Mouse (Mus musculus) myocyte (in vitro differentiated cells): Measurements from ENCODE around the gene Prkra. TPM values are rescaled to one million over a fixed set of nuclear protein-coding genes. Genes with fewer than 3 reads are reported as not detected.

Source experiments
- H3K27me3 ChIP-seq: one replicate; pipeline ENCODE4 v1.6.1; 2011; ENCODE audit not compliant: control insufficient read depth, insufficient read depth, insufficient read length
- H3K36me3 ChIP-seq: one replicate; pipeline ENCODE4 v1.6.1; 2011; ENCODE audit not compliant: control insufficient read depth, insufficient read depth
- H3K4me2 ChIP-seq: one replicate; pipeline ENCODE4 v1.6.1; 2011; ENCODE audit warnings: low read depth, control low read depth
- H3K4me3 ChIP-seq: one replicate; pipeline ENCODE4 v1.5.1; 2011; ENCODE audit warnings: mild to moderate bottlenecking, control low read depth, moderate library complexity
- H3K79me2 ChIP-seq: one replicate; pipeline ENCODE4 v1.6.1; 2011; ENCODE audit not compliant: control insufficient read depth, insufficient read depth
- H3ac ChIP-seq: one replicate; pipeline ENCODE4 v1.6.1; 2011; ENCODE audit not compliant: control insufficient read depth, insufficient read length
- CEBPB ChIP-seq: IDR thresholded peaks from 2 replicates; pipeline ENCODE4 v1.6.1; 2011; ENCODE audit warnings: mild to moderate bottlenecking, moderate library complexity; ENCODE audit not compliant: poor library complexity, insufficient read depth, severe bottlenecking
- E2F4 ChIP-seq: IDR thresholded peaks from one replicate; pipeline ENCODE4 v1.6.1; 2011; ENCODE audit warnings: mild to moderate bottlenecking, control low read depth, moderate library complexity; ENCODE audit not compliant: insufficient read depth
- MAX ChIP-seq: IDR thresholded peaks from one replicate; pipeline ENCODE4 v1.6.1; 2011; ENCODE audit warnings: low read depth, mild to moderate bottlenecking, control low read depth
- MYOD1 ChIP-seq, 3 experiments: IDR thresholded peaks; one replicate each; pipeline ENCODE4 v1.6.1; 2011; ENCODE audit warnings: control low read depth in 2 of 3, low read depth in 2 of 3, mild to moderate bottlenecking in 2 of 3, moderate library complexity in 1 of 3; ENCODE audit not compliant: insufficient read length in 2 of 3, control insufficient read depth in 1 of 3
- MYOG ChIP-seq, 3 experiments: IDR thresholded peaks; one replicate each; pipeline ENCODE4 v1.6.1; 2011; ENCODE audit warnings: control low read depth in 2 of 3, low read depth in 2 of 3, mild to moderate bottlenecking in 2 of 3; ENCODE audit not compliant: insufficient read length in 2 of 3, control insufficient read depth in 1 of 3, insufficient read depth in 1 of 3
- POLR2A ChIP-seq: IDR thresholded peaks from one replicate; pipeline ENCODE4 v1.6.1; 2011; ENCODE audit warnings: low read depth, mild to moderate bottlenecking, control low read depth, moderate library complexity; ENCODE audit not compliant: insufficient read length
- POLR2AphosphoS2 ChIP-seq: IDR thresholded peaks from one replicate; pipeline ENCODE4 v1.6.1; 2011; ENCODE audit warnings: low read depth, control low read depth; ENCODE audit not compliant: insufficient read length
- REST ChIP-seq: IDR thresholded peaks from one replicate; pipeline ENCODE4 v1.6.1; 2011; ENCODE audit warnings: mild to moderate bottlenecking, control low read depth, moderate library complexity; ENCODE audit not compliant: insufficient read depth, insufficient read length
- SRF ChIP-seq: IDR thresholded peaks from one replicate; pipeline ENCODE4 v1.6.1; 2011; ENCODE audit warnings: low read depth; ENCODE audit not compliant: control insufficient read depth, insufficient read length
- TCF12 ChIP-seq: IDR thresholded peaks from one replicate; pipeline ENCODE4 v1.6.1; 2011; ENCODE audit warnings: mild to moderate bottlenecking, control low read depth; ENCODE audit not compliant: poor library complexity, insufficient read depth, severe bottlenecking
- TCF3 ChIP-seq: IDR thresholded peaks from one replicate; pipeline ENCODE4 v1.6.1; 2011; ENCODE audit warnings: low read depth, control low read depth; ENCODE audit not compliant: insufficient read length
- USF1 ChIP-seq: IDR thresholded peaks from one replicate; pipeline ENCODE4 v1.6.1; 2011; ENCODE audit warnings: low read depth, mild to moderate bottlenecking, control low read depth, moderate library complexity
- polyA plus RNA-seq: library from polyadenylated mRNA; unstranded; fragments of >200 nt; fragmentation: generic; extraction: Trizol; gene quantifications from one replicate; pipeline ENCODE4 v1.2.1, GENCODE M21; 2012; ENCODE audit warnings: missing spikeins

The Prkra gene
- polyA plus RNA-seq, 1 experiment = 15.3 TPM

GRCm38 (mm10) chr2:76674725-76675427 lies 27.1 kb upstream of the Prkra start, which contains the start of gene Plekha3:
Gene Plekha3 (plus strand): TSS chr2:76675281.
- peaks cover 44% of the 10 kb centered on the region for H3K79me2 ChIP-seq
- TF ChIP-seq TCF12 (no peak), REST (no peak), CEBPB (no peak), USF1 (no peak), POLR2A (peak; percentile 78), TCF3 (no peak), SRF (no peak), POLR2AphosphoS2 (peak; percentile 60), MAX (no peak), E2F4 (no peak), MYOG (IDR thresholded peaks at IDR 0.05; ENCODE audit: control insufficient read depth in 1 of 3, insufficient read depth in 1 of 3, insufficient read length in 2 of 3, low read depth in 2 of 3) (no peak), MYOD1 (IDR thresholded peaks at IDR 0.05; ENCODE audit: control insufficient read depth in 1 of 3, insufficient read length in 2 of 3, low read depth in 2 of 3) (peak in 1 of 3 experiments; percentile 1)
- peak within 1 kb of the TSS; percentile 37 for H3K4me3 ChIP-seq
- no peaks in the 10 kb centered on the region for H3K27me3 ChIP-seq
- peak within 1 kb of the TSS; percentile 91 for H3K4me2 ChIP-seq
- H3ac ChIP-seq = peak within 1 kb of the TSS; percentile 8
- H3K36me3 ChIP-seq = no peaks in the 10 kb centered on the region

- H3K27me3 ChIP-seq = no peaks in the 10 kb centered on the region
- no peaks in the 10 kb centered on the region for H3K36me3 ChIP-seq
- TF ChIP-seq USF1 = no peak
- TF ChIP-seq POLR2AphosphoS2 = no peak
- no peak for TF ChIP-seq MYOD1 (IDR thresholded peaks at IDR 0.05; ENCODE audit: control insufficient read depth in 1 of 3, insufficient read length in 2 of 3, low read depth in 2 of 3)
- TF ChIP-seq POLR2A = no peak
- TF ChIP-seq CEBPB = no peak
- TF ChIP-seq MAX = no peak
- no peak for TF ChIP-seq SRF
- H3ac ChIP-seq = no peak overlapping the region
- peak overlapping the region; percentile 77 for H3K4me2 ChIP-seq
- peaks cover 31% of the 10 kb centered on the region for H3K79me2 ChIP-seq
- peak overlapping the region; percentile 33 for H3K4me3 ChIP-seq
Observed at GRCm38 (mm10) chr2:76673472-76674081, 25.8 kb upstream of the Prkra start.

DNA sequence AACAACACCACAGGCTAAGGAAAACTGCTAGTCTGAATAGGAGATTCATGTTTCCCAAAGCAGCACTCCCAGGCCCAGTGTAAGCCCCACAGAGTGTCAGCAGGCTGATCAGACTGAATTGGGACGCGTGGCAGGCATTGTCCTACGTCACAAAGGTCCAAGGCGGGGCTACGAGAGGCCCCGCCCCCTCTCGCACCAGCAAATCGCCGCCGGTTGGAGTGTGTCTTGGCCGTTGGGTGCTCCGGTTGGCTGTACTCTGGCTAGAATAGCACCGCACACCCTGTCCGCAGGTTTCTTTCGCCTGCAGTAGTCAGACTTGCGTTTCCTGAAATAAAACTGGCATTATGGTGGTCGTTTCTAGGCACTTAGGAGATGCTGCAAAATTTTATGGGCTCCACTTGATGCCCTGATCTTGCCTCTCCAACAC lies 25.2 kb upstream of the Prkra start, which contains the start of gene Fkbp7:
Gene Fkbp7, minus strand, starts transcription at position 151 of the 427 bp plus-strand sequence.
- Histone ChIP-seq H3K36me3 (no peaks in the 10 kb centered on the region), H3K79me2 (peaks cover 25% of the 10 kb centered on the region), H3K27me3 (no peaks in the 10 kb centered on the region), H3K4me3 (peak within 1 kb of the TSS; percentile 33), H3ac (no peak within 1 kb of the TSS), H3K4me2 (peak within 1 kb of the TSS; percentile 77)
- TF ChIP-seq REST (peak; percentile 2), POLR2A (peak; percentile 96), MAX (no peak), POLR2AphosphoS2 (peak; percentile 95)

DNA sequence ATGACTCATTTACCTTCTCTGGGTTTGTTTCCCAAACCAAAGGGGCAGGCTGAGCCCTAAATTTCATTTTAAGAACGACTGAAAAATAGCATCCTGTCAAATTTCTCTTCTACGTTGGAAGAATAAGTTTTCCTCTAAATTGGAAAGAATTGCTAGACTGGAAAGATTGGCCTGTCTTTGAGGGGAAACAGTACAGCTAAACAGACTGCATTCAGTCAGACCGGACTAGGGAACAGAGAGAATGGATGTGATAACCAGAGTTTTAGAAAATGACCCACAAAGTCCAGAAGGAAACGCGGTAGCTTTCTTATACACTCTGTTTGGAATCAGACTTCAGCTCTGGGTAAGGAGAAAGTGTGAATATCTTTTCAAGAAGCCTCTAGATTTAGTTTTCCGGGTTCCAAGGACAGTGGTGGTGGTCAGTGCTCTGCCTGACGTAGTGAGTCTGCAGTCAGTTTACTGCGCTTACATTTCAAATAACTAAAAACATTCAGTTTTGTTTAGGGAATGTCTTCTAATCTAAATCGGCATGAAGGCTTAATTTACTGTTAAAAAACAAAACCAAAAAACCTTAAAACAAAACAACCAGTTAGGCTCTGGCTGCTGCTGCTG lies 24.4 kb upstream of the Prkra start:
- H3K4me2 ChIP-seq = peak overlapping the region; percentile 71
- H3K4me3 ChIP-seq = peak overlapping the region; percentile 33
- peaks cover 17% of the 10 kb centered on the region for H3K79me2 ChIP-seq
- H3K27me3 ChIP-seq = no peaks in the 10 kb centered on the region
- no peak overlapping the region for H3ac ChIP-seq
- TF ChIP-seq REST (no peak), SRF (no peak), TCF12 (no peak), POLR2A (no peak), MAX (no peak), POLR2AphosphoS2 (no peak), E2F4 (no peak), MYOD1 (IDR thresholded peaks at IDR 0.05; ENCODE audit: control insufficient read depth in 1 of 3, insufficient read length in 2 of 3, low read depth in 2 of 3) (no peak), CEBPB (no peak), MYOG (IDR thresholded peaks at IDR 0.05; ENCODE audit: control insufficient read depth in 1 of 3, insufficient read depth in 1 of 3, insufficient read length in 2 of 3, low read depth in 2 of 3) (no peak), TCF3 (no peak), USF1 (no peak)
- no peaks in the 10 kb centered on the region for H3K36me3 ChIP-seq
